Mouse (Mus musculus): ENCODE measurements at regions not wholly inside any gene's neighbourhood (a gene's known extent, or its start where the extent isn't known, plus 50 kb on each side); places are given as distances from the start of the nearest gene placed in this dataset.
A peak's percentile ranks its signal among the peaks of the same experiment; 100 is the strongest.

- DNase-seq (ENCODE audit: low read depth, low spot score): no peak
These were observed 65.6 kb downstream of the 4933402N22Rik start for GRCm38 (mm10) chr5:11983452-11983851.

- DNase-seq (ENCODE audit: low read depth, low spot score): no peak
These were observed 71.3 kb downstream of the 4933402N22Rik start for GRCm38 (mm10) chr5:11989140-11989539.

GRCm38 (mm10) chr5:12000777-12001176 is 82.9 kb downstream of the 4933402N22Rik start:
- DNase-seq (ENCODE audit: low read depth, low spot score): no peak

DNA sequence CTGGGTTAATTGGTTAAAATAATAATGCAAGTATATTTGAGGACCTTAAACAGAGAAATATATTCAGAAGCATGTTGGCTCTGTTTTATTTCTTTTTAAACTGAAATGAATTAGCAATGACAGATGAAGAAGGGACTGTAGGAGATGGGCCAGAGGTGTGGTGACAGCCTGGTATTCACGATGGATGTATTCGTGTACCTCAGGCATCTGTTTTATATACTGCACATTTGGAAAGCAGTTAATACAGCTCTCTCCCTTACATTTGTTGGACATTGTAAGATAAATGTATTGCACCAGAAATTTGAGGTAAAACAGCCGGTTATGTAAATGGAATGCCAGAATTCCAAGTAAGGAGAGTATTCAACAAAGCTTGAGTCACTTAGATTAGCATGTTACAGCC is 88.6 kb downstream of the 4933402N22Rik start:
- no peak for DNase-seq (ENCODE audit: low read depth, low spot score)

DNA sequence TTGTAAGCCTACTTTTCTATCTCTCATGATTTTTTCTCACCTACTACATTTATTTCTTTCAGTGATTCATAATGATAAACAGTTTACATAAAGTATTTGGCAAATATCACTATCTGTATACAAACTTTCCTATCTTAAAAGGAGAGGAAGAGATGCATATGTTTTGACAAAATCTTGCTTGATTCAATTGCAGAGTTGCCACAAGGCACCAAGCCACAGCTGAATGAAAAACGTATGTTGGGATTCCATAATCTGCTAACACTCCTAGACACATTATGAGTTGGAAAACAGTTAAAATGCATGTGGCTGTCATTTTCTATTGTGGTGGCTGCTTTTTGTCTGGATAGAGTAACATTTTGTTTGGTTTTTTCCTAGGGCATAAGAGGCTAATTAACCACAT is 98.5 kb downstream of the 4933402N22Rik start:
- no peak for DNase-seq (ENCODE audit: low read depth, low spot score)

DNA sequence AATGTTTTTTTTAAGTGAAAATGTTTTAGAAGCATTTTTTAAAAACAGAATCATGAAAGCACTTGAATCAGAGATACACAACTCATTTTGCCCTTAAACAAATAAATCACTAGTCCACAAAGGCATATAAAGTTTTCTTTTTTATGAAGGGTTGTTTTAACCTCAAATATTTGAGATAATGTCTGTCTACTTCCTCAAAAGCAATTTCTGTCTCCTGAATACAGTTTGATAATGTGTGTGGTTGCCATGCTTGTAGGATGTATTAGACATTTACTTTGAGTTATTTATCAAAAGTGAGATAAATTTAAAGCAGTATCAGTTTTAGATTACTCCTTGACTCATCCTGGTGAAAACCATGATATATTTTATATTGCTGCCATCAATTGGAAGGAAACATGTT is 102.6 kb downstream of the 4933402N22Rik start:
- no peak for DNase-seq (ENCODE audit: low read depth, low spot score)

DNA sequence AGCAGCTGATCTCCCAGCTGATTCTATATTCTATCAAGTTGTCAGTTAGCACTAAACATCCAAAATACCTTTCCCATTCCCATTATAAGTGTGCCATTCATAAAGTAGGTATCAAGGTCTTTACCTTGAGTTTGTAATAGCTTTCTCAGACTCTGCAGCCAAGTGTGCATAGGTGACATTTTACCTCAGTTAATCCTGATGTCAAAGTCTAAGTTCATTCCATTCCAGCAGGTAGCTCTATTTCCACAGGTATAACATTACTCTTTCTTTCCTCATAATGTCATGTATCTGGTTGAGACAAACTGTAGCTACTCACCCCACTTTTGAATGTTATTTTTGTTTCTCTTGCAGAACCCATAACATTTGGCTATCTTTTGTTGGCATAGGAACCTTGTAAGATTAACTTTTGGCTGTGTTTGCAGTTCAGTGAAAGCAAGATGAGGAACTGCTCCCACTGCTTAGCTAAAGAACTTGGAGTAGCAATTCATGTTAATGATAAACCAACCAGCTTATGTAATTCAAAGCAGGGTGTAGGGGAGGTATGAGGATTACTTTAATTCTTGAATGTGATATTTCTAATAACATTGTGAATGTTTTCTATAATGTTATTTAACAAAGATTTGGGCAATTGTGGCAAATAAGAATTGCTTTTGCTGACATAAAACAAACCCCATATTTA is 107.0 kb downstream of the 4933402N22Rik start:
- DNase-seq (ENCODE audit: low read depth, low spot score): no peak

- DNase-seq (ENCODE audit: low read depth, low spot score): peak; percentile 64
These were observed 112.2 kb downstream of the 4933402N22Rik start for GRCm38 (mm10) chr5:12030002-12030401.

GRCm38 (mm10) chr5:12049806-12050205 is 132.0 kb downstream of the 4933402N22Rik start:
- DNase-seq (ENCODE audit: low read depth, low spot score): peak; percentile 6

DNA sequence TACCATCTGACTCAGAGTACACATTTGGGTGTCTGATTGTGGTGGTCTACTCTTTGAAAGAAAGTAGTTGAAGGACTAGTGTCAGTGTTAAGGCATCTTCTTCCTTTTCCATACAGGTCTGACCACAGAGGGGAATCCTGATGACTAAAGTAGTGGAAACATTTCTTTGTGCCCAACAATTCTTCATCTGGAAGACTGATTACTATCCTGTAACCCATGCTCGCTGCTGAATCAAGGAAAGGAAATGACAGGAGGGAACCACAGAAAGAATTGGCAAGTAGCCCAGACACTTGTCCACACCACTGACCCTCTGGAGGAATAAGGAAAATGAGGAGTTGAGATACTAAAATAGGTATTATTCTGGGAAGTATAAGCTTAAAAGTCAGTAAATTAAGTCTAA is 162.3 kb downstream of the 4933402N22Rik start:
- no peak for DNase-seq (ENCODE audit: low read depth, low spot score)

DNA sequence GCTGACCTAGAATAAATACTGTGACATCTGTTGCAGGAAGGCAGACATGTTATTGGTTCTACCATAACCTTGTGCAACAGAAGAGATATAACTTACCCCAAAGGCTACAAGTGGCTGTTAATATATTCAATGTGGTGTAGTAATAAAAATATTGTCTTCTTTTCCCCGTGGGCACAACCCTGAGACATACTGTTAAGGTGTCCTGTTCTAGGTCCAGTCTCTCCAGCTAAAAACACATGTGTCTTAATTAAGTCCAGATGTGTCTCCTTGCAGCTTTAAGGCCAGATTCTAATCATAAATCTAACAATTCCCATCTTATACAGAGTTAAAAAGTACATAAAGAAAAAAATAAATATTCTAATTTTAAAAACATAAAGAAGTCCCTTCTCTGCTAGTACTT is 175.8 kb downstream of the 4933402N22Rik start:
- no peak for DNase-seq (ENCODE audit: low read depth, low spot score)

DNA sequence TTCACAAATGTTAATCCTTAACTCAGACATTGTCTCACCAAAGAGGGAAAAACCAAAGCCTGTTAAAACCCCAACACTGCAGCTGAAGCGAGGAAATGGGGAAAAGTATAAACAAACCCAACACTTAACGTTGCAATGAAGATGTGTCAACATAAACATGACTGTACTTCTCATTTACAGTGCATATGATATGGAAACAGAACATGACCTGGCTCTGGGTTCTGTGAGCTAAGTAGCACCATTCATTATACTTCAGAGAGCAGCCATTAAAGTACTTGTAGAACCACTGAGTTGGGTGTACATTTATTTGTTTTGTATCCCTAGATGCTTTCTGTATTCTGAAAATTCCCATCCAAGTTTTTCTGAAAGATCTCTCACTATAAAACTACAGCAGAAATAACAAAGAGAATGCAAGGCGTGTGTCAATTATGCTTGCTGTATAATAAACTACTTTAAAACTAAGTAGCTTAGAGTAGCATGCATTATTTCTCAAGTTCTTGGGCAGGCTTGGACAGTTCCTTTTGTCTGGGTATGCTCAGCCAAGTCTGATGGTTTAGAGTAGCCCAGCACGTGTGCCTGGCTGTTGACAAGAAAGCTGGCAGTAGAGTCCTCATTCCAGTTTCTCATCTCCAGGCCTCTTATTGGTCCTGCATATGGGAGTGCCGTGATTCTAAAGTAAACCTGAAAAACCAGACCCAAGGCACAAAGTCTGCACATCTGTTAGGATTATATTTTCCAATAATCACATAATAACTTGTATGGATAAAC is 198.9 kb downstream of the 4933402N22Rik start:
- DNase-seq (ENCODE audit: low read depth, low spot score): no peak

DNA sequence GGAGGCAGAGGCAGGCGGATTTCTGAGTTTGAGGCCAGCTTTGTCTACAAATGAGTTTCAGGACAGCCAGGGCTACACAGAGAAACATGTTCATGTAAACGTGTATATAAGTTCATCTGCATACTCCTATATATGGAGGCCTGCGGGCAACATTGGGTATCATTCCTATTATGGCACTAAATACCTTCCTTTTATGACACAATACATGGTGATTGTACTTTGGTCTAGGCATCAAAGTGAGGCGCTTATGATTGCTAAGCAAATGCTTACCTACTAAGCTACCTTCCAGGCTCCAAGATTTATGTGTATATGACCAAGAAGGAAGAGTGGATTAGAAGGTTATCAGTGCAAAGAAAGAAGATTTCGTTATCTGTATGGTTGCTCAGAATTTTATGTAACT is 207.1 kb downstream of the 4933402N22Rik start:
- DNase-seq (ENCODE audit: low read depth, low spot score): no peak

- no peak for DNase-seq (ENCODE audit: low read depth, low spot score)
These were observed 209.8 kb downstream of the 4933402N22Rik start for GRCm38 (mm10) chr5:12127484-12128265.

DNA sequence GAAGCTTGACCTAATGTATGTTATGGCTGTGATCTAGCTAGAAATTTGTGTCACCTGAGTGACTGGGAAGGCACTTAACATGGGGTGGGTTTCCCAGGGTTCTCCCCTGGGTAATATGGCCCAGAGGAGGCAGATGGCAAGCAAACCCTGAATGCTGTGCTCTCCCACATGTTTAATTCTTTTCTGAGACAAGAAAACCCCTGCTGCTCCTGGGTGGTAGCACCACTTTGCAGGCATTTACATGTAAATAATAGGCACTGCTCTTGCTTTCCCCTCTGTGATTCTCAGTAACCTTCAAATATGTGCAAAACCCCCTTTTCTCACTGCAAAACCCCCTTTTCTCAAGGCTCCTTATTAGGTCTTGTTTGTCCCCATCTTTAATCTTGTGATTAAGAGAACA is 221.1 kb downstream of the 4933402N22Rik start:
- peak; percentile 71 for DNase-seq (ENCODE audit: low read depth, low spot score)

DNA sequence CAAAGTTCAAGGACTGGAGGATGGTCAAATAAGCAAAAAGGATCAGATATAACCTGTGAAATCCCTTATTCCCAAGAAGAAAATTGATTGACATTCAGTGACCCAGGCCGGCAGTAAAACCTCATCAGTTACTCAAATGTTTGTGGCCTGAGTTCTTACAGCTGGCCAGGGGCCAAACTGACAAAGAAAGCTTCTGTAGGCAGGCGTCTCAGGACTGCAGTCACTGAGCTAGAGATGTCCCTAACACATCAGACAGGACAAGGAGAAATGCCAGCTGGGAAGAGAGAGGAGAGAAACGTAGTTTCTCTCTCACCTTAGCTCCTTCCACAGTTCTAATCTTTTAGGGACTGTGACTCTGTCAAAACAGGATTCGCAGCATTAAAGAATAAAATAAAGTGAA is 229.9 kb upstream of the Sema3d start:
- no peak for DNase-seq (ENCODE audit: low read depth, low spot score)

GRCm38 (mm10) chr5:12154551-12155091 is 228.6 kb upstream of the Sema3d start:
- DNase-seq (ENCODE audit: low read depth, low spot score): no peak

DNA sequence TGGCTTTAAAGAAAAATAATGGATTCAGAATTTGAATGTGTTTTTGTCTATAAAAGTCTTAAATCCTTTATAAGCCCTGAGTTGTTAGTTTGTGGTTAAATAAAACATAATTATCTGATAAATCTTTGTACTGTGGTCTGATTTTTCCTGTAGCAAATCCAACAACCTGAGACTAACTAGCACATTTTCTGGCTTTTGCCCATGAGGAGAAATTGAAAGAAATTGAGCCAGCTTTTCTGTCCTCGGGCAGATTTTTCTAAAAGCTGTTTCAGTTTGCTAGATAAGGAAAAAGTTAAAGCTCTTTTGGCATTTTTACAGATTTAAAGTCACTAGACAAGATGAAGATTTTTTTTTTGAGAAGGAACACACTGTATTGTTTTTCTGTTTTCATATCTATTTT is 191.5 kb upstream of the Sema3d start:
- no peak for DNase-seq (ENCODE audit: low read depth, low spot score)

DNA sequence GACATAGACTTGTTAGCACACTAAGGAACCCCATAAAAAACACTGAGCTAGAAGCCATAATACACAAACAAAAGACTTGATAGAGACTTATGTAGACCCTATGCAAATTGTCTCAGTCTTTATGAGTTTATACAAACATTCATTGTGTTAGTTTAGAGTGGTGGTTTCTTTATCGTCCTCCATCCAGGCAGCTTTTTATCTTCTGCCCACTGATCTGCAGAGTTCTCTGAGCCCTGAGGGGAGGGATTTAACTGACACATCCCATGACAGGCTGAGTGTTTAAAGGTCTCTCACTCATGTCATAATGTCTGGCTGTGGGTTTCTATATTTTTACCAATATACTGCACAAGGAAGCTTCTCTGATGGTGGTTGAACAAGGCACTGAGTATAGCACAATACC is 175.7 kb upstream of the Sema3d start:
- no peak for DNase-seq (ENCODE audit: low read depth, low spot score)

- DNase-seq (ENCODE audit: low read depth, low spot score): peak; percentile 81
These were observed 173.6 kb upstream of the Sema3d start for GRCm38 (mm10) chr5:12209631-12210030.

DNA sequence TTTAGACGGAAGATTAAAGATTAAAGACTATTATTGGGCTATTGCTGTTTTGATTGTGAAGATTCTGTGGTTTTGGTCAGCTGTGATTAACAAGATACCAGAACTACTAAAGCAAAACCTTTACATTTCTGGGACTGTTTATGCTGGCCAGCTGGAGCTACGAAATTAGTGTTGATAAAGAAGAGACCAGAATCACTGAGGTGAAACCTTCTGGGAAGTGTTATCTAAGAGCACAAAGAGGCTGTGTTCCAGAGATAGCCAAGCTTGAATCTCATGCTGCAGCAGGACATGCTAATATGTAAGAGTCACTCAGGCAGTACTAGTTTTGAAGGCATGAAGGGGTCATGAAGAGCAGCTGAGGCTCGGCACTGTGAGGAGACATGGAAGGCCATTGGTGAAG is 169.7 kb upstream of the Sema3d start:
- DNase-seq (ENCODE audit: low read depth, low spot score): no peak

GRCm38 (mm10) chr5:12219424-12220107 is 163.6 kb upstream of the Sema3d start:
- DNase-seq (ENCODE audit: low read depth, low spot score): no peak

All from ES-CJ7 (cell line).